Mouse (Mus musculus) liver, embryonic 18 days (tissue): ENCODE data around the gene Atg9a. TPM values are rescaled to one million over a fixed set of nuclear protein-coding genes. Genes with fewer than 3 reads are reported as not detected.

Experiments
- polyA plus RNA-seq: library from polyadenylated mRNA; depleted of rRNA; stranded (reverse); fragments of >200 nt; gene quantifications from 2 replicates; pipeline ENCODE4 v1.2.3, GENCODE M21; 2012; rRNA removed

The Atg9a gene
- 22.2 and 26.3 TPM in 2 replicates for polyA plus RNA-seq

GRCm38 (mm10) chr1:75191622-75192402 lies at the start of gene Atg9a, which contains the start of gene Ankzf1:
TSS of gene Atg9a (minus strand) at chr1:75192196.
TSS of gene Ankzf1 (plus strand) at chr1:75192151.

GRCm38 (mm10) chr1:75236117-75237050 lies 44.4 kb upstream of the Atg9a start, which contains the start of gene Dnajb2:
TSS of gene Dnajb2 (plus strand) at chr1:75236406.

GRCm38 (mm10) chr1:75231664-75232152 lies 39.7 kb upstream of the Atg9a start, which contains the start of gene A630095N17Rik:
TSS of gene A630095N17Rik (minus strand) at chr1:75232102.

GRCm38 (mm10) chr1:75219531-75219930 lies 27.5 kb upstream of the Atg9a start, which contains the start of gene Tuba4a:
TSS of gene Tuba4a (minus strand) at chr1:75219865.

GRCm38 (mm10) chr1:75210136-75211087 lies 18.4 kb upstream of the Atg9a start, which contains the start of the genes Glb1l and Stk16:
TSS of gene Glb1l (minus strand) at chr1:75210813.
TSS of gene Stk16 (plus strand) at chr1:75210838.

GRCm38 (mm10) chr1:75180105-75180590 lies 11.8 kb downstream of the Atg9a start, which contains the start of gene Abcb6:
TSS of gene Abcb6 (minus strand) at chr1:75180392.

GRCm38 (mm10) chr1:75168472-75169464 lies 23.2 kb downstream of the Atg9a start, which contains the start of gene Zfand2b:
TSS of gene Zfand2b (plus strand) at chr1:75168646.

GRCm38 (mm10) chr1:75142301-75143261 lies 49.4 kb downstream of the Atg9a start, which contains the start of the genes Cnppd1 and Retreg2:
TSS of gene Cnppd1 (minus strand) at chr1:75142711.
TSS of gene Retreg2 (plus strand) at chr1:75142778.

GRCm38 (mm10) chr1:75133421-75134207 lies 58.4 kb downstream of the Atg9a start, which contains the start of gene Slc23a3:
TSS of gene Slc23a3 (minus strand) at chr1:75133890.

Other genes starting within 250 kb of the Atg9a start
- 7.8 and 8.2 TPM in 2 replicates for gene Ihh, start 240.5 kb downstream of the Atg9a start, polyA plus RNA-seq
- 2.2 and 2.3 TPM in 2 replicates for gene Nhej1, start 67.0 kb downstream of the Atg9a start, polyA plus RNA-seq
- gene Slc23a3, start 58.3 kb downstream of the Atg9a start, polyA plus RNA-seq: 1.2 TPM in 2 replicates
- gene Cnppd1, start 49.5 kb downstream of the Atg9a start, polyA plus RNA-seq: 26.9 and 31.0 TPM in 2 replicates
- gene Retreg2, start 49.4 kb downstream of the Atg9a start, polyA plus RNA-seq: 50.7 and 54.5 TPM in 2 replicates
- 41.4 and 42.2 TPM in 2 replicates for gene Zfand2b, start 23.6 kb downstream of the Atg9a start, polyA plus RNA-seq
- 25.8 and 25.9 TPM in 2 replicates for gene Abcb6, start 11.8 kb downstream of the Atg9a start, polyA plus RNA-seq
- 11.0 and 13.7 TPM in 2 replicates for gene Ankzf1, start within 50 bp of the Atg9a start, polyA plus RNA-seq
- 4.7 and 4.9 TPM in 2 replicates for gene Glb1l, start 18.6 kb upstream of the Atg9a start, polyA plus RNA-seq
- gene Stk16, start 18.6 kb upstream of the Atg9a start, polyA plus RNA-seq: 104 and 122 TPM in 2 replicates
- gene Tuba4a, start 27.7 kb upstream of the Atg9a start, polyA plus RNA-seq: 103 and 117 TPM in 2 replicates
- gene A630095N17Rik, start 39.9 kb upstream of the Atg9a start, polyA plus RNA-seq: not detected in 2 replicates
- gene Dnajb2, start 44.2 kb upstream of the Atg9a start, polyA plus RNA-seq: 20.3 and 23.9 TPM in 2 replicates
- 0.10 TPM in 2 replicates for gene Ptprn, start 72.3 kb upstream of the Atg9a start, polyA plus RNA-seq
- gene Resp18, start 86.2 kb upstream of the Atg9a start, polyA plus RNA-seq: not detected in 2 replicates
- gene Dnpep, start 125.8 kb upstream of the Atg9a start, polyA plus RNA-seq: 61.8 and 63.4 TPM in 2 replicates
- gene Des, start 168.1 kb upstream of the Atg9a start, polyA plus RNA-seq: 2.0 and 2.2 TPM in 2 replicates
- gene Speg, start 183.1 kb upstream of the Atg9a start, polyA plus RNA-seq: 4.9 and 6.9 TPM in 2 replicates
- gene Gmppa, start 243.7 kb upstream of the Atg9a start, polyA plus RNA-seq: 38.7 and 42.0 TPM in 2 replicates